Mouse (Mus musculus) gastrocnemius, postnatal 36 days (tissue): ENCODE measurements at regions not wholly inside any gene's neighbourhood (a gene's known extent, or its start where the extent isn't known, plus 50 kb on each side); places are given as distances from the start of the nearest gene placed in this dataset.

Experiments
- DNase-seq, 2 experiments: peaks; one replicate each; pipeline ENCODE4 v3.0.0; 2022
- intact Hi-C: fragments of 180-260 bp; cut with DNase I; formaldehyde crosslinking; loops from one replicate; pipeline ENCODE4 v1.15.1; 2025

- intact Hi-C loops: no loop called here
- no peak for DNase-seq
Observed at GRCm38 (mm10) chr2:133497071-133497470, 54.9 kb upstream of the Bmp2 start.

GRCm38 (mm10) chr2:133497541-133498185 is 54.3 kb upstream of the Bmp2 start:
- intact Hi-C loops: no loop called here
- no peak for DNase-seq

GRCm38 (mm10) chr2:133498186-133498571 is 53.8 kb upstream of the Bmp2 start:
- DNase-seq: no peak
- intact Hi-C loops: no loop called here

GRCm38 (mm10) chr2:133498717-133499143 is 53.2 kb upstream of the Bmp2 start:
- intact Hi-C loops: no loop called here
- DNase-seq: no peak

GRCm38 (mm10) chr2:133499904-133500303 is 52.1 kb upstream of the Bmp2 start:
- no peak for DNase-seq
- intact Hi-C loops: no loop called here
